12 mouse cellular contexts compared by ENCODE assay signal in genomic region chr11:35639428-35639827, GRCm38 (mm10).
DNase-seq lines count a peak whose midpoint lies in the region; ATAC-seq and TF ChIP-seq lines count a peak whose summit lies in the region.
"Had no signal": no experiment of that assay in that cellular context is flagged by ENCODE, and none has a peak within 500 bp of the region (broad histone marks: within the 10 kb centered on the region; RNA-seq: fewer than 3 reads in every experiment).

No protein-coding gene starts in this region.

- 14% methylated on average over 11 of the region's 11 CpGs for WGBS in embryonic facial prominence, embryonic 13.5 days
- WGBS in midbrain, embryonic 15.5 days: 15% methylated on average over 11 of the region's 11 CpGs
- WGBS in liver, embryonic 11.5 days: 55% methylated on average over 11 of the region's 11 CpGs

- TF ChIP-seq CTCF in gastrocnemius, adult 2 months (IDR thresholded peaks at IDR 0.05): no peak
- TF ChIP-seq CTCF in E14TG2a.4 (conservative IDR thresholded peaks at IDR 0.05; ENCODE audit: low read length): no peak

- no peaks in the 10 kb centered on the region for H3K9me3 ChIP-seq in E14TG2a.4 (ENCODE audit: low read length)
- H3K9me3 ChIP-seq in embryonic facial prominence, embryonic 13.5 days: no peaks in the 10 kb centered on the region
- no peaks in the 10 kb centered on the region for H3K9me3 ChIP-seq in midbrain, embryonic 15.5 days
- no peaks in the 10 kb centered on the region for H3K9me3 ChIP-seq in liver, embryonic 11.5 days (ENCODE audit: control insufficient read depth, low read length)
- H3K9me3 ChIP-seq: megakaryocyte, embryonic 14.5 days; stomach, embryonic 15.5 days had no signal

- H3K4me3 ChIP-seq in gastrocnemius, adult 2 months: no peak overlapping the region
- H3K4me3 ChIP-seq in E14TG2a.4 (replicated peaks; ENCODE audit: low read length): peak overlapping the region; percentile 43
- H3K4me3 ChIP-seq in embryonic facial prominence, embryonic 13.5 days: no peak overlapping the region
- H3K4me3 ChIP-seq in midbrain, embryonic 15.5 days: no peak overlapping the region
- no peak overlapping the region for H3K4me3 ChIP-seq in liver, embryonic 11.5 days (ENCODE audit: low read depth, low read length)
- H3K4me3 ChIP-seq: megakaryocyte, embryonic 14.5 days; stomach, embryonic 15.5 days had no signal

- peak overlapping the region; percentile 11; the same call in 1 of the 2 replicates for H3K4me2 ChIP-seq in embryonic facial prominence, embryonic 13.5 days
- peak overlapping the region; percentile 28 for H3K4me2 ChIP-seq in midbrain, embryonic 15.5 days
- H3K4me2 ChIP-seq in liver, embryonic 11.5 days: no peak overlapping the region
- H3K4me2 ChIP-seq: stomach, embryonic 15.5 days had no signal

- DNase-seq in gastrocnemius, adult 2 months: peak; percentile 28
- no peak for DNase-seq in gastrocnemius, adult 8-10 months (ENCODE audit: low spot score in 2 of 2)
- DNase-seq in lung, adult 18-20 months: no peak
- DNase-seq in liver, embryonic 11.5 days (ENCODE audit: low spot score): no peak
- DNase-seq: B cell, adult 2 months had no signal

- peaks cover 12% of the 10 kb centered on the region for H3K27me3 ChIP-seq in E14TG2a.4 (ENCODE audit: insufficient read depth, low read length)
- no peaks in the 10 kb centered on the region; the same call in 1 of the 2 replicates for H3K27me3 ChIP-seq in embryonic facial prominence, embryonic 13.5 days
- 0 out of 2 replicates have a peak, but pooled peaks cover 12% of the 10 kb centered on the region for H3K27me3 ChIP-seq in midbrain, embryonic 15.5 days (replicated peaks)
- no peaks in the 10 kb centered on the region for H3K27me3 ChIP-seq in liver, embryonic 11.5 days (replicated peaks; ENCODE audit: control insufficient read depth, insufficient read depth, low read length)
- H3K27me3 ChIP-seq: megakaryocyte, embryonic 14.5 days; stomach, embryonic 15.5 days had no signal

- intact Hi-C loops in gastrocnemius, adult 2 months (cut with DNase I): no loop called here

- H3K9ac ChIP-seq in embryonic facial prominence, embryonic 13.5 days: no peak overlapping the region
- H3K9ac ChIP-seq in midbrain, embryonic 15.5 days: no peak overlapping the region; the same call in 1 of the 2 replicates
- H3K9ac ChIP-seq in liver, embryonic 11.5 days (ENCODE audit: low read depth, low read length): no peak overlapping the region
- H3K9ac ChIP-seq: liver, embryonic 14.5 days; stomach, embryonic 15.5 days had no signal

- H3K36me3 ChIP-seq in E14TG2a.4 (ENCODE audit: insufficient read depth, low read length): no peaks in the 10 kb centered on the region
- H3K36me3 ChIP-seq in embryonic facial prominence, embryonic 13.5 days: peaks cover 16% of the 10 kb centered on the region
- H3K36me3 ChIP-seq in midbrain, embryonic 15.5 days (replicated peaks): no peaks in the 10 kb centered on the region
- no peaks in the 10 kb centered on the region for H3K36me3 ChIP-seq in liver, embryonic 11.5 days (ENCODE audit: control insufficient read depth, insufficient read depth, low read length)
- H3K36me3 ChIP-seq: stomach, embryonic 15.5 days had no signal

- ATAC-seq in embryonic facial prominence, embryonic 13.5 days (ENCODE audit: insufficient number of reproducible peaks, insufficient read depth, low FRiP score, low TSS enrichment, low read depth): no peak
- peak; percentile 51 for ATAC-seq in midbrain, embryonic 15.5 days (replicated peaks)
- ATAC-seq in inflammation-experienced regulatory T-cells, adult 6 months: no peak
- ATAC-seq in liver, embryonic 11.5 days (replicated peaks; ENCODE audit: low FRiP score): no peak

- H3K27ac ChIP-seq in gastrocnemius, adult 2 months: no peak overlapping the region
- H3K27ac ChIP-seq in embryonic facial prominence, embryonic 13.5 days: no peak overlapping the region
- 0 out of 2 replicates have a peak overlapping the region, but pooled peaks have one; percentile 39 for H3K27ac ChIP-seq in midbrain, embryonic 15.5 days
- no peak overlapping the region for H3K27ac ChIP-seq in liver, embryonic 11.5 days (ENCODE audit: low read depth, low read length)
- H3K27ac ChIP-seq: liver, embryonic 14.5 days; stomach, embryonic 15.5 days had no signal

- H3K4me1 ChIP-seq in E14TG2a.4 (replicated peaks; ENCODE audit: low read depth, low read length): peaks cover 30% of the 10 kb centered on the region
- peaks cover 24% of the 10 kb centered on the region for H3K4me1 ChIP-seq in embryonic facial prominence, embryonic 13.5 days
- H3K4me1 ChIP-seq in midbrain, embryonic 15.5 days: peaks cover 19% of the 10 kb centered on the region
- no peaks in the 10 kb centered on the region for H3K4me1 ChIP-seq in liver, embryonic 11.5 days (replicated peaks; ENCODE audit: control insufficient read depth, insufficient read depth, low read length)
- H3K4me1 ChIP-seq: megakaryocyte, embryonic 14.5 days; stomach, embryonic 15.5 days had no signal
